Mouse (Mus musculus) liver, embryonic 12.5 days (tissue): ENCODE data around the gene Fut8. TPM values are rescaled to one million over a fixed set of nuclear protein-coding genes. Genes with fewer than 3 reads are reported as not detected.
"Not testable (repeated sequence)": the region's sequence is repeated elsewhere in the genome, so short reads cannot be mapped to it uniquely, and the experiment has no call there.

ENCODE experiments used
- ATAC-seq: fragments of 200-750 bp; cut with Nextera tagmentation; 2 replicates; pipeline ENCODE4 v1.8.0; 2017; ENCODE audit warnings: moderate number of reproducible peaks, mild to moderate bottlenecking, moderate library complexity
- H3K27ac ChIP-seq: fragments of 300-500 bp; sonication (generic); 2 replicates; pipeline ENCODE4 v1.5.1; 2016; ENCODE audit warnings: mild to moderate bottlenecking
- H3K27me3 ChIP-seq: fragments of 300-500 bp; sonication (generic); replicated peaks from 2 replicates; pipeline ENCODE4 v1.6.1; 2016; ENCODE audit warnings: mild to moderate bottlenecking, moderate library complexity
- H3K36me3 ChIP-seq: fragments of 300-500 bp; sonication (generic); 2 replicates; pipeline ENCODE4 v1.6.1; 2016; ENCODE audit warnings: mild to moderate bottlenecking, moderate library complexity
- H3K4me1 ChIP-seq: fragments of 300-500 bp; sonication (generic); 2 replicates; pipeline ENCODE4 v1.6.1; 2016
- H3K4me2 ChIP-seq: fragments of 300-500 bp; sonication (generic); 2 replicates; pipeline ENCODE4 v1.6.1; 2016; ENCODE audit warnings: mild to moderate bottlenecking, moderate library complexity
- H3K4me3 ChIP-seq: fragments of 300-500 bp; sonication (generic); 2 replicates; pipeline ENCODE4 v1.5.1; 2016; ENCODE audit warnings: mild to moderate bottlenecking, moderate library complexity
- H3K9ac ChIP-seq: fragments of 300-500 bp; sonication (generic); 2 replicates; pipeline ENCODE4 v1.6.1; 2016; ENCODE audit warnings: mild to moderate bottlenecking, moderate library complexity
- H3K9me3 ChIP-seq: fragments of 300-500 bp; sonication (generic); replicated peaks from 2 replicates; pipeline ENCODE4 v1.6.1; 2016; ENCODE audit warnings: mild to moderate bottlenecking, moderate library complexity
- WGBS: fragments of 180-500 bp; shearing (Covaris S2); methylation state at CpG from one replicate; pipeline ENCODE4 v1.1.7; 2016; ENCODE audit not compliant: insufficient replicate concordance; 5-methylcytosine and 5-hydroxymethylcytosine counted together
- polyA plus RNA-seq: library from polyadenylated mRNA; unstranded; fragments of >200 nt; fragmentation: Nextera tagmentation; extraction: Ambion mirVana; gene quantifications from 2 replicates; pipeline ENCODE4 v1.2.1, GENCODE M21; 2016

Fut8 gene
- polyA plus RNA-seq, 1 experiment from 2014 or later, result 21.3 TPM

- H3K9me3 ChIP-seq, result no peaks in the 10 kb centered on the region
- WGBS, result 72% methylated on average over 3 of the region's 3 CpGs
- no peak overlapping the region for H3K4me2 ChIP-seq
- H3K4me1 ChIP-seq, result no peaks in the 10 kb centered on the region
- H3K27me3 ChIP-seq, result no peaks in the 10 kb centered on the region
- H3K4me3 ChIP-seq, result no peak overlapping the region
- no peak overlapping the region for H3K27ac ChIP-seq
- no peak for ATAC-seq
- H3K36me3 ChIP-seq, result no peaks in the 10 kb centered on the region
- H3K9ac ChIP-seq, result no peak overlapping the region
Observed at GRCm38 (mm10) chr12:77511631-77512030, 273.7 kb downstream of the Fut8 start.

- ATAC-seq, result no peak
Observed at GRCm38 (mm10) chr12:77516805-77517204, 278.9 kb downstream of the Fut8 start.

GRCm38 (mm10) chr12:77517691-77518090 lies 279.8 kb downstream of the Fut8 start:
- H3K27me3 ChIP-seq, result no peaks in the 10 kb centered on the region
- H3K36me3 ChIP-seq, result no peaks in the 10 kb centered on the region
- no peak overlapping the region for H3K4me2 ChIP-seq
- no peak overlapping the region for H3K4me3 ChIP-seq
- H3K9me3 ChIP-seq, result no peaks in the 10 kb centered on the region
- WGBS, result 75% methylated on average over 12 of the region's 12 CpGs
- ATAC-seq, result no peak
- no peak overlapping the region for H3K27ac ChIP-seq
- no peaks in the 10 kb centered on the region for H3K4me1 ChIP-seq
- H3K9ac ChIP-seq, result no peak overlapping the region

More at GRCm38 (mm10) chr12:77516805-77517204, 278.9 kb downstream of the Fut8 start:
- Histone ChIP-seq H3K27ac (no peak overlapping the region), H3K4me2 (no peak overlapping the region), H3K4me3 (no peak overlapping the region), H3K36me3 (no peaks in the 10 kb centered on the region), H3K4me1 (no peaks in the 10 kb centered on the region), H3K9me3 (no peaks in the 10 kb centered on the region), H3K27me3 (no peaks in the 10 kb centered on the region), H3K9ac (no peak overlapping the region)
- 75% methylated on average over 6 of the region's 6 CpGs for WGBS

GRCm38 (mm10) chr12:77519534-77520102 lies 281.7 kb downstream of the Fut8 start:
- no peak for ATAC-seq
- Histone ChIP-seq H3K4me2 (no peak overlapping the region), H3K27ac (no peak overlapping the region), H3K36me3 (no peaks in the 10 kb centered on the region), H3K4me3 (no peak overlapping the region), H3K27me3 (no peaks in the 10 kb centered on the region), H3K4me1 (no peaks in the 10 kb centered on the region), H3K9ac (no peak overlapping the region), H3K9me3 (no peaks in the 10 kb centered on the region)
- 64% methylated on average over 6 of the region's 6 CpGs for WGBS

GRCm38 (mm10) chr12:77524014-77524413 lies 286.1 kb downstream of the Fut8 start:
- WGBS, result 42% methylated on average over 4 of the region's 4 CpGs
- not testable (repeated sequence) for ATAC-seq

More at GRCm38 (mm10) chr12:77524014-77524413, 286.1 kb downstream of the Fut8 start:
- H3K9me3 ChIP-seq, H3K27me3 ChIP-seq, H3K4me1 ChIP-seq, H3K9ac ChIP-seq, H3K36me3 ChIP-seq, H3K4me3 ChIP-seq, H3K4me2 ChIP-seq, H3K27ac ChIP-seq: not testable (repeated sequence)
